Mouse (Mus musculus) adrenal gland, postnatal 4 days (tissue): ENCODE data around the gene Gfer. TPM values are rescaled to one million over a fixed set of nuclear protein-coding genes. Genes with fewer than 3 reads are reported as not detected.
"Not testable (repeated sequence)": the region's sequence is repeated elsewhere in the genome, so short reads cannot be mapped to it uniquely, and the experiment has no call there.

ENCODE experiments used
- DNase-seq, 2 experiments: peaks; one replicate each; pipeline ENCODE4 v3.0.0; 2021 to 2022; ENCODE audit warnings: low spot score in 2 of 2, mixed read lengths in 2 of 2
- total RNA-seq, 2 experiments: library from RNA; stranded (reverse); gene quantifications; 2 replicates each; pipeline ENCODE4 v1.2.3; 2021

The Gfer gene
- total RNA-seq, 2 experiments from 2014 or later: 28.4 to 28.8 TPM

DNA sequence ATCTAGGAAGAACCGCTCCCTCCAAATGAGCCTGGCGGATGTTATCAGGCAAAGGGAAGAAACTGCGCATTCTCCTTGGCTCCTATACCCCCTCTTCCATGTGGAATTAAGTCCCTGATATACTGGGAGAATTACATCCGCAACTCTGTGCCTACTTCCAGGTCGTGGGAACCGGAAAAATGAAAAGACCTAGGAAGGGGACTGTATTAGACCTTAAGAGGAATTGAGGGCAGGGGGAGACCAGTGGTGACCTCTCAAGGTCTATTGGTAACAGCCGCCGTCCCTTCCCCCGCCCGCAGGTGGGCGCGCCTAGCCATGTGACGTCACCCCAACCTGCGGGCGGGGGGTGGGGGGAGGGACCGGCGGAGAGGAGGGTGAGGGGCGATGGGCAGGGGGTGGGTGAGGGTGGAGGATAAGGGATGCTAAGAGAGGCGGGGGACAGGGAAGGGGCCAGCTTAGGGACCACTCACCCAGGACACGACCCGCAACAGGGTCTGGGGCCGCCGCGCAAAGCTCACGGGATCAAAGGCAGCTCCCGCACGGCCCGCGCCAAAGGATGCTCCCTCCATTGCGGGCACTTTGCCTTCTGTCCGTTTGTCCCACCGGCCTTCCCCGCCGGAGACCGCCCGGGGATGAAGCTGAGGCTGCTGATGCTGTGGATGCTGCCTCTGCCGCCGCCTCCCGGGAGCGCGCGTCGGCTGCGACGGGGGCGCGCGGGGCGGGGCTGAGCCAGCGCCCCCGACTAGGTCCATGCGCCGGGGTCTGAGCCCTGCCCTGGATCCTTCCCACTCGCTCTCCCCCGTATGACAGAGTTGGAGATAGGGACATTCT lies 6.5 kb downstream of the Gfer start, which contains the start of gene Syngr3:
Syngr3 (minus strand) TSS at position 705 of the 831 bp plus-strand sequence.
- DNase-seq: no peak

DNA sequence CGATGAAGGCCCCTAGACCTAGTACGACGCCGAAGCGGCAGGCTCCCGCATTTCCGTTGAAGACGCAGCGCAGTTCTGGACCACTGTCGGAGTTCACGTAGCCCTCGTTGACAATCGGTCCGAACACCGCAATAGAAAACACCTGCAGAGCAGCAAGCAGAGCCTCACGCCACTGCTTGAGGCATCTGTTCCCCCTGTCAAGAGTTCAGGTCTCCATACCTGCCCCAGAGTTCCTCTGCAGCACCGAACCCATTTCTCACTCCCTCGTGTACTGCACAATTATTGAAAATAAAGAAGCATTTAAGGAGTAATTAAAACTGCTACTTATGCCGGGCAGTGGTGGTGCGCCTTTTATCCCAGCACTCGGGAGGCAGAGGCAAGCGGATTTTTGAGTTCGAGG lies 8.4 kb downstream of the Gfer start:
- DNase-seq: no peak

DNA sequence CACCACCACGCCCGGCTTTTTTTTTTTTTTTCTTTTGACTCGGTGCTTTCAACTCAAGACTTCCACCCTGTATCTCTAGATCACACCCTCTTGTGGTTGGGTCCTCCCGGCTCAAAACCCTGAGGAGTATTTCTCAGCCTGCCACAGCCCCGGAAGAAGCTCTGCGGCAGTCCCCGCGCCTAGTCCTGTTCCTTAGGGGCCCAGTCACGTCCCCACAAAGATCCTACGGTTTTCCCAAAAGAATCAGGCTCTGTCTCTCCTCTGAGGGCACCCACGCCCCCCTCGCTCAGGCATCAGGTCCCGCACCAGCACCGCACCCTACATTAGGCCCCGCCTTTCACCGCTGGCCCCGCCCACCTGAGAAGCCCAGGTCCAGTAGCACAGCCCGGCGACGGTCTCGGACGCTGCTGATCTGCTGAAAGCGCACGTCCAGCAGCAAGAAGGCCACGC lies 8.8 kb downstream of the Gfer start:
- DNase-seq: no peak

DNA sequence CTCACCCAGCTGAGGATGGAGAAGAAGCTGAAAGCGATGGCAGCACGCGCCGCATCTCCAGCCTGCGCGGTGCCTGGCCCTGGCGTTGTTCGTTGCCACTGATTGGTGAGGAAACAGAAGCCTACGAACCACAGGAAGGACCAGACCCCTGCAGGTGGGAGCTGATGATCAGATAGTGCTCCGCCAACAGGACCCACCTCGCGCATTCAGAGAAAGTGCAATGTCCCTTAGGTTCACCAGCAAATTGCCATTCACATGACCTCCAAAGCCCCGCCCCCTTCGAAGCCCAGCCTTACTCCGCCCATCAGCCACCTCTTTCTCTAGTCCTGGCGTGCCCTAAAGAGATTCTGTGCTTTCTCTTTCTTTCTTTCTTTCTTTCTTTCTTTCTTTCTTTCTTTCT lies 9.4 kb downstream of the Gfer start:
- no peak for DNase-seq

DNA sequence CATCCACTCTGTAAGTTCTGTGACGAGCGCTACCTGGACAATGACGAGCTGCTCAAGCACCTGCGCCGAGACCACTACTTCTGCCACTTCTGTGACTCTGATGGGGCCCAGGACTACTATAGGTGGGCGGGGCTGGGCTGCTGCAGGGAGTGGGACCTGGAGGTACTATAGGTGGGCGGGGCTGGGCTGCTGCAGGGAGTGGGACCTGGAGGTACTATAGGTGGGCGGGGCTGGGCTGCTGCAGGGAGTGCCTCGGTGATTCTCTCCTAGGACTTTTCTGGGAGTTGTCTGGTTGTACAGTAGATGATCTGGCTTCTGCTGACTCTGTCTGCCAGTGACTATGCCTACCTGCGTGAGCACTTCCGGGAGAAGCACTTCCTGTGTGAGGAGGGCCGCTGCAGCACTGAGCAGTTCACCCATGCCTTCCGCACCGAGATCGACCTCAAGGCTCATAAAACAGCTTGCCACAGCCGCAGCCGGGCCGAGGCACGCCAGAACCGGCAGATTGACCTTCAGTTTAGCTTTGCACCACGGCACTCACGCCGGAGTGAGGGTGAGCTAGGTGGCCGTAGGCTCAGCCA lies 18.4 kb downstream of the Gfer start:
- DNase-seq: no peak

DNA sequence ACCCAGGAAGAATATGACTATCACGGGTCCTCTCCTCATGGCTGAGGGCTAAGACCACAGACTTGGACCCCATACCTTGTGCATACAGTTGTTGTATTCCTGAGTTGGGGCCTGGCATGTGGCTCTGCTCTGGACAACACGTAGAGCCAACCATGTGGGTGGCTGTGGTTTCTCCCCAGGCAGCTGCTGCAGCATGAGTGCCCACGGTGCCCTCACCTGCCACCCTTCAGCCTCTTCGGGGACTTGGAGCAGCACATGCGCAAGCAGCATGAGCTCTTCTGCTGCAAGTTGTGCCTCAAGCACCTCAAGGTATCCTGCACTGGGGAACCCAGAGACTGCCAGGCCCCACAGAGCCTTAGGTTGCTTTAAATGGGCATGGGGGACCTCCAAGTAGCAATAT lies 19.1 kb downstream of the Gfer start:
- DNase-seq: no peak

DNA sequence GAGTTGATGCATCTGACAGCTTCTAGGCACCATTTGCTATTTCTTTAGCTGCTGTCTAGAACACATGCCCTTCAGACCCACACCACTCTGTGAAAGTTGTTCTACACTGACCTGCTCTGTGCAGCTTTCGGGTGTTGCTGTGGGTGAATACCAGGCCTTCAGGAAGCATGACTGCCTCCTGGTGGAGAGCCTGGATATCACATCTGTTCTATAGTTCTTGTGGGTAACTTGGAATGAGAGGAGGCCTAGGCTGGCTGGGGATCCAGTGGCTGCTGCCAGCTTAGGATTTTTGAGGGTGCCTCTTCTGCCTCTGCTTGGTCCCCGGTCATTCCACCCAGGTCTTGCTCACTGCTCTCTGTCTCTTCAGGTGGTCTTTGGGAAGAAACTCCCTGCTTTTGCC lies 19.8 kb downstream of the Gfer start:
- DNase-seq: peak in 1 of 2 experiments; percentile 50

DNA sequence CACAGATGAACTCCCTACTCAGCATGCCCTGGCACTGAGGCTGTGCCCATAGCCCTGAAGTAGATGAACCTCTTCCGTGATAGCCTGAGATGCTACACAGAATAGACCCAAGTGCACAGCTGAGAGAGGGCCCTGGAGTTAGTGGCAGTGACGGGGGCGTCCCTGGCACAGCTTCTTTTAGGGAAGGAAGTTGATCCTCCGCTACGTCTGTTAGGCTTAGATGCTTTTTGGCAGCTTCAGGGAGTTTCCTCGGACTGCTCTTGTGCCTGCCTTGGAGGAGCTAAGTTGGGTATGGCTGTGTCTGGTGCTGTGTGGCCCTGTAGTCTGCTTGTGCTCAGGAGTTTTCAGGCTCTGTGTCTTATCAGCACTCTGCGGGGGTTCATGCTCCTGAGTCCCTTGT lies 21.7 kb downstream of the Gfer start:
- no peak for DNase-seq

DNA sequence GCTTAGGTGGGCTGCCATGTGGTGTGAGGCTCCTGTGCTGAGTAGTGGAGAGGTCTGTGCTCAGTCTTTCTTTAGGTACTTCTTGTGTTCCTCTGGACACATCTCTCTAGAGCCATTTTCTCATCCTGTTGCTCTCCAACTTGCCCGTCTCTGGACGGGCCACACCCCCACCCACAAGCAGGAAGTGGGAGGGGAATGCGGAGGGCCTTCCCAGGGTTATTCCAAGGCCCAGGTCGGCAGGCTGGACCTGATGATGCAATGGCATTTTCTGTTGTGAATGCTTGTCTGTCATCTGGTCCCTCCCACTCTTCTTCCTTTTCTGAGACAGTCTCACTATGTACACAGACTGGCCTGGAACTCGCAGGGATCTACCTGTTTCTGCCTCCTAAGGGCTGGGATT lies 23.8 kb downstream of the Gfer start:
- DNase-seq: peak in 1 of 2 experiments; percentile 38

DNA sequence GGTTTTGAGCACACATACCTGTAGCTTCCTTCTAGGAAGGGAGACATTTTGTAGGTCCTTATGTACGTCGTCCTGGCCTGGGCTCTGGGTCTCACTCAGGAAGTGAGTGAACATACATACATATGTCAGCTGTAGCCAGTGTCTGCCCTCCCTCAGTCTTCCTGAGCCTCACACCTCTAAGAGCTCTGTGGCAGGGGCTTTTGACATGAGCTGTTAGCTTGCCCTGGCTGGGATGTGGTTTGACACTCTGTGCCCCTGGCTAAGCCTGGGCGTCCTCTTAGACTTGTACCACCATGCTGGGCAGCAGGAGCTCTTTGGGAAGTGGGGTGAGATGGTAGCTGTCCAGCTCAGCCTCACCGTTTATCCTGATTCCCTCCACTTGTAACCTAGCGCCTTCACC lies 24.6 kb downstream of the Gfer start:
- no peak for DNase-seq

DNA sequence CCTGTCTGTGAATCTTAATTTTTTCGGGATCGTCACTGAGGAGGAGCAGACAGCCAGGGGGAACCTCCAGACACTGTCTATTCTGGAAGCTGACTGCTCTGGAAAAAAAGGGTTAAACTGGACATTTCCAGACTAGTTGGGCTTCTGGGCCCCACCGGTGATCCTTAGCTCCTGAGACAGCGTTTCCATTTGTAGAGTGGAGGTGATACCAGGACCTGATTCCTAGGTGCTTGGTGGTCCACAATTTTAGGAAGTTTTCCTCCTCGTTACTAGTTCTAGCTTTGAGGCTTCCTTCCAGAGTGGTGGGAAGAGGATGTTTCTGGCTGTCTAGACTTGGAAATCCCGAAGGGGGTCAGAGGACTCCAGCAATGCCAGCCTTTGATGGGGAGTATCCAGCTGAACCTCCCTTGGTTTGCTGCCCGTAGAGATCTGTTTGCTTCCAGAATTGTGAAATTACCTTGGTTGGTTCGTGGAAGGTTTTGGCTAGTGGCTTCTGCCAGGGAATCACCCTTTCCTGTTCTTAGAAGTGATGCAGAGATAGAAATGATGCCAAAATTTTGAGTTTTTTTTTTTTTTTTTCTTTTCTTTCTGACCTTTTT lies 25.6 kb downstream of the Gfer start:
- no peak for DNase-seq

DNA sequence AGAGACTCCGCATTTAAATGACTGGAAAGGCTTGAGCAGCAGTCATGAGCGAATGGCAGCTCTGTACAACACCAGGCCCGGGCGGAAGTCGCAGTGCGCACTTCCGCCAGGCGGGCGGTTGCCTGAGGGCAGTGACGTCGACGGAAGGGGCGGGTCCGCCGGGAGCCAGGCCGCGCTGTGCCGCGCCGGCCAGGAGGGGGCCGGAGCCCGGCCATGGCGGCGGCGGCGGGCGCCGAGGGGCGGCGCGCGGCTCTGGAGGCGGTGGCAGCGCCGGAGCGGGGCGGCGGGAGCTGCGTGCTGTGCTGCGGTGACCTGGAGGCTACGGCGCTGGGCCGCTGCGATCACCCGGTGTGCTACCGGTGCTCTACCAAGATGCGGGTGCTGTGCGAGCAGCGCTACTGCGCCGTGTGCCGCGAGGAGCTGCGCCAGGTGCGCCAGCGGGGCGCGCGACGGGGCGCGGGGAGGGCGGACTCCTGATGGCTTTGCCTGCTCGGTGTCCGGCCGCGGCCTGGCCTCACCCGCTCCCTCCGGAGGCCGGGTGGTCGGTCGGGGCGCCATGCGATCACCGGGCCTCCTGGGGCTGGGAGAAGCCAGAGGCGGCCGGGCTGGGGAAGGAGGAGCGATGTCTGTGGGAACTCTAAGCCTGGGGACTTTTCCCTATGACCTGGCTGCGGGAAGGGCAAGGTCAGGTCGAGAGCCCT lies 26.3 kb downstream of the Gfer start, which contains the start of gene Zfp598:
Zfp598 (plus strand) TSS at position 143 of the 701 bp plus-strand sequence.
- peak; percentile 80 to 84 for DNase-seq

DNA sequence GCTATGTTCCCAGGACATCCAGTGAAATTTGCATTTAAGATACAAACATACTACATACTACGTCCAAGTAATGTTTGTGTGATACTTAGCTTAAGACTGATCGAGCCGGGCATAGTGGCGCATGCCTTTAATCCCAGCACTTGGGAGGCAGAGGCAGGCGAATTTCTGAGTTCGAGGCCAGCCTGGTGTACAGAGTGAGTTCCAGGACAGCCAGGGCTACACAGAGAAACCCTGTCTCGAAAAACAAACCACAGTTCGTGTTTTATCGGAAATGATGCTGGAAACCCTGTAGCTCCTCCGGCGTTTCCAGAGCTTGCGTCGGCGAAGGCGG lies 26.8 kb downstream of the Gfer start:
- DNase-seq: not testable (repeated sequence)

DNA sequence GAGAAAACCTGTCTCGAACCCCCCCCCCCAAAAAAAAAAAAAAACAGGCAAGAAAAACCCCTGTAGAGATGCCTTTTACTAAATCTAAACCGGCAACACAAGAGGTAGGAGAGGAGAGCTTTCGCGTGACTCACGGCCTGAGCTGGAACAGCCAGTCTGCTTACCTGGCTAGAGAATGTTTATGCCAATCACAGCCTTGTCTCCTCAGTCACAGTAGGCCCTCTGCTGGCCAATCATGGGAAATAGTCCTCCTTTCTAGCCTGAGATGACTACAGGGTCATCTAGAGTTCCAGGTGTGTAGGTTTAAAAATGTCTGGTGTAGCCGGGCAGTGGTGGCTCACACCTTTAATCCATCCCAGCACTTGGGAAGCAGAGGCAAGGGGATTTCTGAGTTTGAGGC lies 28.5 kb downstream of the Gfer start:
- DNase-seq: no peak

DNA sequence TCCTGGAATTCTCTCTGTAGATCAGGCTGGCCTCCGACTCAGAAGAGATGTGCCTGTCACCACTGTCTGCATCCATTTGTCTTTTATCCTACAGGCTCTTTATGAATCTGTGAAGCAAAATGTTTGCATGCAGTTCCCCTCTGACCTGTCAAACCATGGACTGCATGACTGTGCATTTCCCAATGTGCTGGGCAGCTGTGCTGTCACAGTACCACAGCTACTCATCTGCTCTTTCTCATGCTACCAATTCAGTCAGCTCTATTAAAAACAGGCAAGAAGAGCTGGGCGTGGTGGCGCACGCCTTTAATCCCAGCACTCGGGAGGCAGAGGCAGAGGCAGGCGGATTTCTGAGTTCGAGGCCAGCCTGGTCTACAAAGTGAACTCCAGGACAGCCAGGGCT lies 28.9 kb downstream of the Gfer start:
- not testable (repeated sequence) for DNase-seq

DNA sequence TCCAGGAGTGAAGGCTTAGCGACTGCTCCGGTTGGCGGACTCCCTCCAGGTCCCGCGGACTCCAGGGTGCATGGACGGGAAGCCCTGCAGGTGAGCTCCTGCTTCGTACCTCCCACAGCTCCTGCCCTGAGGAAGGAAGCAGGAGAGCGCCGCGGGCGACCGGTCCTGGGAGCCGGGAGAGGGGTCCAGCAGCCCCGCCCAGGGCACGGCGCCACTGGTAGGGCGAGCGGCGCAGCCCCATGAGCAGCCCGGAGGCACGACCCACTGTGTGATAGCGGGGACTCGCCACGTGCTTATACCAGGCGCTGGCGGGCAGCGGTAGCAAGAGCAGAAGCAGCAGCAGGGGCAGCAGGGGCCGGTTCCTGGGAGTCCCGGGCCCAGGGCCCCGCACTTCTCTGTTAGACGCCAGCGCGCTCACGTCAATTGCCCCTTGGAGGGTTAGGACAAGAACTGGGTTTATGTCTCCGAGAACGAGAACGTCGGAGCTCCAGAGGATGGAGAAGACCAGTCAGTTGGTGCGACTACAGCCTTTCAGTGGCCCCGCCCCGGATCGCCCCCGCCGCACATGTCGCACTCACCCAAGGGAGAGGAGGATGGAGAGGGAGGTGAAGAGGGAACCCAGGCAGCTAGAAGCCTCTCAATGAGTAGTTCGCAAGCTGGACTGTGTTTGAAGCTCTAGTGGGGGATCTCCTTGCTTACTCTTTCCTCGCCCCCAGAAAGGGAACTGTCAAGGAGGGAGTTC lies 37.8 kb downstream of the Gfer start, which contains the start of gene Npw:
Npw (minus strand) TSS at position 441 of the 742 bp plus-strand sequence.
- no peak for DNase-seq

DNA sequence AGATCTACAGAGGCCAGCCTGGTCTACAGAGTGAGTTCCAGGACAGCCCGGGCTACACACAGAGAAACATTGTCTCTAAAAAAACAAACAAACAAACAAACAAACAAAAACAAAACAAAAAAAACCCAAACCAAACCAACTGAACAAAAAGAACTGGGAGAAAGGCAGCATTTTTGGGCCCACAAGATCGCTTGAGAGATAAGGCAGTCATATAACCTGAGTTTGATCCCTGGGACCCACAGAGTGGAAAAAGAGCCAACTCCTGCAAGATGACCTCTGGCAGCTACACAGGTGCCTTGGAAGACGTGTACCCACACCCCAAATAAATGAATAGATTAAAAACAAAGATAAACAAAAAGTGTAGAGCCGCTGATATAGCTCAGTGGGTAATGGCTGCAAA lies 41.0 kb downstream of the Gfer start:
- no peak for DNase-seq

DNA sequence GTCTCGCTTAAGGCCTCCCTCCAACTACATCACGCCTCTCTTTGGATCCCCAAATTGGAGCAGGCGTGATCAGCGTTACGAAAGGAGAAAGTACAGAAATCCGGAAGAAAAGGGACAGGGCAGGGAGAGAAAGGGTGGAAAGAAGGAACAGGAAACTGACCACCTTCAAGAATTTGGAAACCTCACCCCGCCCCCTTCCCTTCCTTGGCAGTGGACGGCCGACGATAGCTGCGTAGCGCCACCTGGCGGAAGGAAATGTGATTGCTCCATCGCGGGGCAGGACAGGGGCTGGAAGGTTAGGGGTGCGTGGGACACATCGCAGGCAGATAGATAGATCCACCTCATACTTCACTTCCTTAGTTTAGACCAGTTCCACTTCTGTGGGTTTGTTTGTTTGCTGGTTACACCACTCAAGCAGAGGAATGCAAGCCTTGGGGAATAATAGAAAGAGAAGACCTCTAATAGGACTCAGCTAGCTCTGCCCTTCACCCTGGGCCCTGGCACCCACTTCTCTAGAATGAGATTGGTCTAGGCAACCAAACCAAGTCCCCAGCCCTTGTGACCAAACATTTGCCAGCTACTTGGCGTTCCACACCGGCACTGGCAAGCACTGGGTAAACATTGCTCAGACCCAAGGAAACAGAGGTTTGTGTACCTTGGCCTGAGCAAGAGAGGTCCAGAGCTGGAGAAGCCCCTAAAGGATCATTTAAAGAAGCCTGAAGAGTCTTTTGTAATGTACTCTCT lies 41.8 kb downstream of the Gfer start:
- DNase-seq: peak in 1 of 2 experiments; percentile 50

DNA sequence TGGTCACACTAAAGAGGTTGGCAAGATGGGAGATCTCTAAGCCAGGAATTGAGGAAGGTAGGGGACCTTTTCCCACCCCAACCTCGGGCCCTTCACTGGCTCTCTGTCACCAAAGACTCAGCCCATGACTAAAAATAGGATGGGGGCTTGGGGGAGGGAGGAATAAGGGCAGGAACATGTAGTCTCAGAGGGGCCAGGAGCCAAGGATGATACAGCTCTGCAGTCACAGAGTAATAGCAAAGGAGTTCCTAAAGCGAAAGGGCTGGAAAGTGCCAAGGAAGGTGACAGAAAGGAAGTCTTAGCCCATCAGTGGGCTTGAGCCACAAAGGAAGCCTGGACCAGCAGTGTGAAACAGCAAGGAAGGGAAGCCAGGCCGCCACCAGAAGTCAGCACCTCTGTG lies 44.1 kb downstream of the Gfer start:
- no peak for DNase-seq

DNA sequence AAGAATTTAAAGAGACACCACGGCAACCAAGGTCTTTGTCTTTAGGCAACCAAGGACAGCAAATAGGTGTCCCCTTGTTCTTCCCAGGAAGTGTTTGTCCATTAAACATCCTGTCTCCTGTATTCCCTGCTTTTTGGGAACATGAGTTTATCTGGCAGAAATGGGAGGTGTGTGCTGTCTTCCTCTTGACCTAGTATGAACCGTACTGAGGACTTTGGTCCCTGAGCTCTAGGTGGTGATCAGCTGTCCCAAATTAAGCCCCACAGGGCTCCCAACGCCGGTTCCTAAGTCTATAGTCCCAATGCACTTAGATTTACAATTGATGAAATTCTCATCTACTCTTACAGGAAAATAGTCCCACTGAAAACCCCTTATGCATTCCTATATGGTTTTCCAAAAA lies 45.2 kb downstream of the Gfer start:
- no peak for DNase-seq
